Mouse (Mus musculus): Measurements from ENCODE around the gene Asb1. TPM values are rescaled to one million over a fixed set of nuclear protein-coding genes. Genes with fewer than 3 reads are reported as not detected.

Gene Asb1
- polyA plus RNA-seq, 1 experiment from 2014 or later, result 5.8 TPM

DNA sequence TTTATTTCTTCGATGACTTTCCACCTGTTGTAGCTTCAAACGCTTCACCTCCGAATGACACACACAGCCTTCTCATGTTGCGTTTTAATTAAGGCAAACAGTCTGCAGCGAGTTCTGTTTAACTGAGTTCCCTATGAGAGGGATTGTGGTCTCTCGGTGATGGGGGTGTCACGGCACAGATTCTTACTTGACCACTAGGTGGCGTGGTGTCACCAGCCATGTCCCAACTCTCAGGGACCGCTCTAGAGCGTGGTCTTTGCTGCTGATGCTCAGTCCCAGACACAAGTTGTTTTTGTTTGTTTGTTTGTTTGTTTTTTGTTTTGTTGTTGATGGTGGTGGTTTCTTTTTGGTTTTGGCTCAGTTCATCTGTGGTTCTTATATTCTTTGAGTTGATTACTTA lies 16.6 kb upstream of the Asb1 start:
- Histone ChIP-seq H3K27ac (ENCODE audit: low read length) (no peak overlapping the region), H3K9ac (ENCODE audit: low read length) (no peak overlapping the region), H3K9me3 (ENCODE audit: control insufficient read depth, low read length) (no peaks in the 10 kb centered on the region), H3K4me1 (replicated peaks; ENCODE audit: control insufficient read depth, insufficient read depth, low read length) (no peaks in the 10 kb centered on the region), H3K36me3 (ENCODE audit: control insufficient read depth, insufficient read depth, low read length) (0 out of 2 replicates have a peak, but pooled peaks cover 3% of the 10 kb centered on the region), H3K27me3 (ENCODE audit: control insufficient read depth, insufficient read depth, low read depth, low read length) (no peaks in the 10 kb centered on the region), H3K4me3 (ENCODE audit: low read length) (no peak overlapping the region), H3K4me2 (ENCODE audit: low read depth, low read length) (no peak overlapping the region)
- 15% methylated on average over 10 of the region's 10 CpGs for WGBS
- peak; percentile 64; the same call in 1 of the 2 replicates for ATAC-seq (ENCODE audit: low read depth)

DNA sequence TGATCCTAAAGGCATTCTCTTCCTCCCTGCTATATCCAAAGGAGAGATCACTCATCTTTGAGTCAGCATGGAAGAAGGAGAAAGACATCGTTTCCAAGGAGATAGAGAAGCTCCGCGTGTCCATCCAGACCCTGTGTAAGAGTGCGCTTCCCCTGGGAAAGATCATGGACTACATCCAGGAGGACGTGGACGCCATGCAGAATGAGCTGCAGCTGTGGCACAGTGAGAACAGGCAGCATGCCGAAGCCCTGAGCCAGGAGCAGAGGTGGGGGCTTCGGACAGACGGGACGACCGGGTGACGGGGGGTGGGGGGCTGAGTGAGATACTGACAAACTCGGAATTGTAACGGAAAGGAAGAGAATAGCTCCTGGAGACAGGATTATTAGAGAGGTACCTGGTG lies 14.5 kb upstream of the Asb1 start:
- Histone ChIP-seq H3K4me2 (ENCODE audit: low read depth, low read length) (no peak overlapping the region), H3K27me3 (ENCODE audit: control insufficient read depth, insufficient read depth, low read depth, low read length) (no peaks in the 10 kb centered on the region), H3K9me3 (ENCODE audit: control insufficient read depth, low read length) (no peaks in the 10 kb centered on the region), H3K27ac (ENCODE audit: low read length) (no peak overlapping the region), H3K36me3 (ENCODE audit: control insufficient read depth, insufficient read depth, low read length) (0 out of 2 replicates have a peak, but pooled peaks cover 3% of the 10 kb centered on the region), H3K9ac (ENCODE audit: low read length) (no peak overlapping the region), H3K4me3 (ENCODE audit: low read length) (no peak overlapping the region), H3K4me1 (replicated peaks; ENCODE audit: control insufficient read depth, insufficient read depth, low read length) (no peaks in the 10 kb centered on the region)
- ATAC-seq (ENCODE audit: low read depth), result no peak
- WGBS, result 87% methylated on average over 14 of the region's 14 CpGs

DNA sequence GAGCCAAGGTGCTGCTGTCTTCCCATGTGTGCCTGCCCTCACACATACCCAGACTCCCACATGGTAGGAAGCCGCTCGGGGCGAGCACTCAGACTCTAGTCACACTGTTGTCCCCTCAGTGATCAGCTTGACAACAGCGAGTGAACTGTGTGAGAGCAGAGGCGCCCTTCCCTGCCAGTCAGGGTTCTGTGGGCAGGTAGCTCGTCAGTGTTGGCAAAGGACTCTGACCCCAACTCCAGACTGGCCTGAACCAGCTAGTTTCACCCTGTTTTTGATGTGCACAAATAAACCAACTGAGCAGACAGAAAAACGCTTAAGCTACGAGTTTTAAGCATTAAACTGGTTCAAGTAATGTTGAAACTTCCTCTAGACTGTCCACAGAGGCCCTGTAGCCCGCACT lies 10.2 kb upstream of the Asb1 start:
- no peak overlapping the region for H3K4me3 ChIP-seq (ENCODE audit: low read length)
- H3K4me1 ChIP-seq (replicated peaks; ENCODE audit: control insufficient read depth, insufficient read depth, low read length), result 0 out of 2 replicates have a peak, but pooled peaks cover 3% of the 10 kb centered on the region
- no peak overlapping the region for H3K9ac ChIP-seq (ENCODE audit: low read length)
- H3K36me3 ChIP-seq (ENCODE audit: control insufficient read depth, insufficient read depth, low read length), result 0 out of 2 replicates have a peak, but pooled peaks cover under 1% of the 10 kb centered on the region
- 87% methylated on average over 9 of the region's 9 CpGs for WGBS
- H3K4me2 ChIP-seq (ENCODE audit: low read depth, low read length), result no peak overlapping the region
- ATAC-seq (ENCODE audit: low read depth), result no peak
- H3K27me3 ChIP-seq (ENCODE audit: control insufficient read depth, insufficient read depth, low read depth, low read length), result no peaks in the 10 kb centered on the region
- H3K9me3 ChIP-seq (ENCODE audit: control insufficient read depth, low read length), result no peaks in the 10 kb centered on the region
- no peak overlapping the region for H3K27ac ChIP-seq (ENCODE audit: low read length)

DNA sequence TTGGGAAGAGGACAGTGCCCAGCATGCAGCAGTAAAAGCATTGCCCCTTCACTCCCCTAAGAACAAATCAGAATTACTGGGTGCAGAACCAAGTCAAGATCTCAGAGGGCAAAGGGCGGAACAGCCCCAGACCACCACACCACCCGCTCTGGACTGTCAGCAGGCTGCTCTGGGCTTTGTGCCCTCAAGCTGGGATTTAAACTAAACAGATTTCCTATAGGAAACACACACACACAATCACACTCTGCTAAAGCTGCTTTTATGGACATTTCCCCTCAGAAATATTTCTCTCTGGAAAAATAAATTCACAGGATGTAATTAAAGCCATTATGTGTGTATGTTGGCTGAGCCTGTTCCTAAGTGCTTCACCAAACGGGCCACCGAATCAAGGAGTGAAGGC lies 8.1 kb upstream of the Asb1 start:
- no peak for ATAC-seq (ENCODE audit: low read depth)
- Histone ChIP-seq H3K36me3 (ENCODE audit: control insufficient read depth, insufficient read depth, low read length) (no peaks in the 10 kb centered on the region), H3K4me2 (ENCODE audit: low read depth, low read length) (no peak overlapping the region), H3K27me3 (ENCODE audit: control insufficient read depth, insufficient read depth, low read depth, low read length) (no peaks in the 10 kb centered on the region), H3K4me3 (ENCODE audit: low read length) (no peak overlapping the region), H3K4me1 (replicated peaks; ENCODE audit: control insufficient read depth, insufficient read depth, low read length) (0 out of 2 replicates have a peak, but pooled peaks cover 3% of the 10 kb centered on the region), H3K27ac (ENCODE audit: low read length) (no peak overlapping the region), H3K9me3 (ENCODE audit: control insufficient read depth, low read length) (no peaks in the 10 kb centered on the region), H3K9ac (ENCODE audit: low read length) (no peak overlapping the region)
- WGBS, result 77% methylated on average over 4 of the region's 4 CpGs

DNA sequence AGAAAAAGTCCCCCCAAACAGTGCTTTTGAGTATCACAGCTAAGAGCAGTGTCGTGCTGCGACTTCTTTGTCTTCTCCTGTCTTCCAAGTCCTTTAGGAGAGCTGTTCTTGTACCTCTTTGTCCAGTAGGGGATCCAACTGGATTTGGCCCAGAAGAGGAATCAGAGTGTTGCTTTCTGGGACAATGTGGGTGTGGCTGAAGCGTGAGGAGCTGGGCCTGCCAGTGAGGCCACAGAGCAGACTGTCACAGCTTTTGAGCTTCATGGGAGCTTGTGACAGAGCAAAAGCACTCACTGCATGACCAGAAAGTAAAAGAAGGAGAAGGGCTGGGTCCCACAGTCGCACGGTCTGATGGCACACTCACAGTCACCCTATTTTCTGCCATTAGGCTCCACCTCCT lies 7.5 kb upstream of the Asb1 start:
- WGBS, result 82% methylated on average over 5 of the region's 5 CpGs
- Histone ChIP-seq H3K9ac (ENCODE audit: low read length) (no peak overlapping the region), H3K27ac (ENCODE audit: low read length) (no peak overlapping the region), H3K27me3 (ENCODE audit: control insufficient read depth, insufficient read depth, low read depth, low read length) (no peaks in the 10 kb centered on the region; the same call in 1 of the 2 replicates), H3K9me3 (ENCODE audit: control insufficient read depth, low read length) (no peaks in the 10 kb centered on the region), H3K36me3 (ENCODE audit: control insufficient read depth, insufficient read depth, low read length) (no peaks in the 10 kb centered on the region), H3K4me2 (ENCODE audit: low read depth, low read length) (no peak overlapping the region), H3K4me3 (ENCODE audit: low read length) (no peak overlapping the region), H3K4me1 (replicated peaks; ENCODE audit: control insufficient read depth, insufficient read depth, low read length) (0 out of 2 replicates have a peak, but pooled peaks cover 5% of the 10 kb centered on the region)
- no peak for ATAC-seq (ENCODE audit: low read depth)

DNA sequence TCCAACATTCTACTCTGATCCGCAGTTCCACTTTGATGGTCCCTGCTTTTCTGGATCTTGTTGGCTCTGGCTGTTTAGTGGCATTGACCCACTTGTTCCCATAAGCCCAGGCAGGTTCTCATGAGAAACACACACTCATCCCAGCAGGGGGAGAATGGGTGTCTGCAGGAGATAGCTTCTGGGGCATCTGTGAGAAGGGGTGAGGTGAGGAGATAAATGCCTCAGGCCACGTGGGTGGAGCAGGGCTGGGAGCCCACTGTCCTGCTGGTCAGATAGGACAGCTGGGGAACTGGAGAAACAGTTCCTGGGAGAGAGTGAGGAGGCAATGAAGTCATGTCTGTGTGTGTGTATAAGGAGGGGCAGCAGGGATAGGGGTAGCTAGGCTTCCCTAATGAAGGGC lies 6.9 kb upstream of the Asb1 start:
- Histone ChIP-seq H3K9me3 (ENCODE audit: control insufficient read depth, low read length) (no peaks in the 10 kb centered on the region), H3K4me2 (ENCODE audit: low read depth, low read length) (no peak overlapping the region), H3K36me3 (ENCODE audit: control insufficient read depth, insufficient read depth, low read length) (no peaks in the 10 kb centered on the region), H3K4me1 (replicated peaks; ENCODE audit: control insufficient read depth, insufficient read depth, low read length) (0 out of 2 replicates have a peak, but pooled peaks cover 5% of the 10 kb centered on the region), H3K4me3 (ENCODE audit: low read length) (no peak overlapping the region), H3K9ac (ENCODE audit: low read length) (no peak overlapping the region), H3K27ac (ENCODE audit: low read length) (no peak overlapping the region), H3K27me3 (ENCODE audit: control insufficient read depth, insufficient read depth, low read depth, low read length) (peaks cover 1% of the 10 kb centered on the region; the same call in 1 of the 2 replicates)
- 47% methylated on average over 2 of the region's 2 CpGs for WGBS
- ATAC-seq (ENCODE audit: low read depth), result no peak

DNA sequence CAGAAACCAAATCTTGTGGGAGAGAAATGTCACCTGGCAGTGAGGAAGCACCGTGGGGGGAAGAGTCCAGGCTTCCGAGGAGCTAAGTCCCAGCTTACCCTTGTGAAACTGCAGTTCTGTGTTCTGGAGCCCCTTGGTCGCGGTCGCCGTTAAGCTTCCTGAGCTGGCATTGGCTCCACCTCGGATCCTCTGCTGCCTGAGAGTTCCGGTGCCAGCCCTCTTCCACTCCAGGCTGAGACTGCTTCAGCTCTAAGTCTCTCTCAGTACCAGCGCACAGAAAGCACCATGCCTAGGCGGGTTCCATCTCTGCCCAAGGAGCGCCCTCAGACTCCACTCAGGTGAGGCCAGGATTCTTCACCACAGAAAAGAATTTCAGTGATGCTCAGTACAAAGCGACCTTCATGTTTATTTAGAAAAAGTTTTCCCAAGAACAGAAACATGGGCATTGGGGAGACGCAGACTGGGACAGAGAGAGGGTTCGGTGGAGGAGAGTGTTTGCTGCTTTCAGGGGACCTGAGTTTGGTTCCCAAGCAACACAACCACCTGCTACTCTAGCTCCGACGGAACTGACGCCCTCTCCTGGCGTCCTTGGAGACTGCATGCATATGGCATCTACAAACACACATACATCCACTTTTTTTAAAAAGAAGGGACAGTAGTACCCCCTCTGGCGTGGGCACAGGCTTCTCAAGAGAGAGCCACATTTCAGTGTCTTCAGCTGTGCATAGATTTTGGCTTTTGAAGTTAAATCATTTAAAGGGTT lies 6.2 kb upstream of the Asb1 start:
- H3K4me2 ChIP-seq (ENCODE audit: low read depth, low read length), result no peak overlapping the region
- no peak overlapping the region for H3K4me3 ChIP-seq (ENCODE audit: low read length)
- H3K27ac ChIP-seq (ENCODE audit: low read length), result 0 out of 2 replicates have a peak overlapping the region, but pooled peaks have one; percentile 13
- peaks cover 6% of the 10 kb centered on the region; the same call in 1 of the 2 replicates for H3K27me3 ChIP-seq (ENCODE audit: control insufficient read depth, insufficient read depth, low read depth, low read length)
- H3K36me3 ChIP-seq (ENCODE audit: control insufficient read depth, insufficient read depth, low read length), result no peaks in the 10 kb centered on the region
- H3K9me3 ChIP-seq (ENCODE audit: control insufficient read depth, low read length), result no peaks in the 10 kb centered on the region
- no peak for ATAC-seq (ENCODE audit: low read depth)
- 0 out of 2 replicates have a peak, but pooled peaks cover 5% of the 10 kb centered on the region for H3K4me1 ChIP-seq (replicated peaks; ENCODE audit: control insufficient read depth, insufficient read depth, low read length)
- WGBS, result 62% methylated on average over 19 of the region's 19 CpGs
- no peak overlapping the region for H3K9ac ChIP-seq (ENCODE audit: low read length)

DNA sequence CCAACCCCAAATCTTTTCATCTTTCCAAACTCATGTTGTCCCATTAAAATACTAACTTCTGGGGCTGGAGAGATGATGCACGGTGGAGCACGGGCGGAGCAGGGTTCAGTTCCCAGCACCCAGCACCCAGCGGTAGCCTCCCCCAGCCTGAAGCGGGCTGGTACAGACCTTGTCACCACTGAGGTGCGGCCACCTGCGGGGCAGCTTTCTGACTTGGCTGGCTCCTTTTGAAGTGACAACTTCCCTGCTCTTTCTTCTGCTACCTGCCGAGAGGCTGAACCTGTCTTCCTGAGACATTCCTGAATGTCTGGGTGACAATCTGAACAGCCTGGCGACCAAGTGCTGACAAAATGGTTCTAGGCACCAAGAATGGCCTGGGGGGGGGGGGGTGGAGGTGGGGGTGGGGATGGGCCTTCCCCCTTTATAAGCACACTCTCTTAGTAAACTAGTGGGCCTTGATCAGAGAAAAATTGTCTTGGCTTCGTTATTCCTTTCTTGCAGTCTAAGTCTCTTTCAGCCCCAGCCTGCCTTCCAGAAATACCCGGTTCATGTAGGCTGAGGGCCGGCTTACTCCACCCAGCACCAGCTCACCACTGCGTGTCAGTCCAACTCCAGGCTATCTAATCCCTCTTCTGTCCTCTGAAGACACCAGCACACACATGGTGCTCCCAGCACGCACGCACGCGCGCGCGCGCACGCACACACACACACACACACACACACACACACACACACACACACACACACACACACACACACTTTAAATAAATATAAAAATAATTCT lies 2.4 kb upstream of the Asb1 start:
- WGBS, result 17% methylated on average over 22 of the region's 22 CpGs
- H3K27ac ChIP-seq (ENCODE audit: low read length), result peak overlapping the region; percentile 77
- no peak overlapping the region for H3K9ac ChIP-seq (ENCODE audit: low read length)
- no peaks in the 10 kb centered on the region for H3K9me3 ChIP-seq (ENCODE audit: control insufficient read depth, low read length)
- H3K36me3 ChIP-seq (ENCODE audit: control insufficient read depth, insufficient read depth, low read length), result no peaks in the 10 kb centered on the region
- H3K4me1 ChIP-seq (replicated peaks; ENCODE audit: control insufficient read depth, insufficient read depth, low read length), result peaks cover 20% of the 10 kb centered on the region
- H3K27me3 ChIP-seq (ENCODE audit: control insufficient read depth, insufficient read depth, low read depth, low read length), result peaks cover 9% of the 10 kb centered on the region; the same call in 1 of the 2 replicates
- no peak overlapping the region for H3K4me2 ChIP-seq (ENCODE audit: low read depth, low read length)
- H3K4me3 ChIP-seq (ENCODE audit: low read length), result no peak overlapping the region
- ATAC-seq (ENCODE audit: low read depth), result no peak

DNA sequence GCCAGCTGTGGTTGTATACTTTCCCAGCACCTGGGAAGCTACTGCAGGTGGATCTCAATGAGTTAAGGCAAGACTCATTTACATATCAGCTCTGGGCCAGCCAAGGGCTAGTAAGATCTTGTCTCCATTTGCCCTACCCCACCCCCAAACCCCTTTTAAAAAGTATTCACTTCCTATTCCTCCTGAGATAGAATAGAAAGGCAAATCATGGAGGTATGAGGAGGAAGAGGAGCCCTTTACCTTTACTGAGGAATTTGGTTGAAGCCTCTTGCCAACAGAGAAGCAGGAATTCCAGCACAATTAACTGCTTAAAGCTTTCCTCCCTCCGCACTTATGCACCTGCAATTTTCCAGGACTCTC lies 1.8 kb upstream of the Asb1 start:
- no peak for ATAC-seq (ENCODE audit: low read depth)
- WGBS, result 30% methylated on average over 1 of the region's 1 CpGs
- H3K36me3 ChIP-seq (ENCODE audit: control insufficient read depth, insufficient read depth, low read length), result no peaks in the 10 kb centered on the region
- no peak overlapping the region for H3K4me3 ChIP-seq (ENCODE audit: low read length)
- H3K27ac ChIP-seq (ENCODE audit: low read length), result peak overlapping the region; percentile 62
- no peak overlapping the region for H3K9ac ChIP-seq (ENCODE audit: low read length)
- H3K4me2 ChIP-seq (ENCODE audit: low read depth, low read length), result no peak overlapping the region
- peaks cover 20% of the 10 kb centered on the region for H3K4me1 ChIP-seq (replicated peaks; ENCODE audit: control insufficient read depth, insufficient read depth, low read length)
- H3K27me3 ChIP-seq (ENCODE audit: control insufficient read depth, insufficient read depth, low read depth, low read length), result peaks cover 9% of the 10 kb centered on the region; the same call in 1 of the 2 replicates
- H3K9me3 ChIP-seq (ENCODE audit: control insufficient read depth, low read length), result no peaks in the 10 kb centered on the region
